Mouse (Mus musculus) heart, adult 11 months (tissue): Measurements from ENCODE around the gene Dnajc14.

Source experiments
- DNase-seq: peaks from one replicate; pipeline ENCODE4 v3.0.0; 2022

The Dnajc14 gene

DNA sequence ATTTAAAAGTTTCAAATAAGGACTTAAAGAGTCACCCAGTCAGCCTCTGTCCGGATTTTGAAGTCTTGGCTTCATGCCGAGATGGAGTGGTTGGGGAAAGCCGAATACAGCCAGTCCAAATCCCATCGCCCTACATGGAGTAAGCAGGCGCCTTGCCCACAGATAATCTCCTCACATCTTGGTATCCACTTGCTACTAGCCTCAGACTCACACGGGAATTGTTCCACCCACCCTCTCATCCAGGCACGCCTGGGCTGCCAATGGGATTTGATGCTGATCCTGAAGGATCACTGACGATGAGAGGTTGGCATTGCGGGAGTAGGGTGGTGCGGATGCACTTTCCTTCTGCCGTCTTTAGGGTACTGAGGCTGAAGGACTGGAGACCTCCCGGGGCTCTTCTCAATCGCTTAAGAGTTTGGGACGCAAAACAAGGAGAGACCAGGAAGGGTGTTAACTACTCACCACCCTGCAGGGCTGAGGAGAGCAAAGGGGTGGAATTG lies at the start of gene Dnajc14:
TSS of gene Dnajc14 (plus strand) at position 292 of the 500 bp plus-strand sequence.
- peak; percentile 98 for DNase-seq

DNA sequence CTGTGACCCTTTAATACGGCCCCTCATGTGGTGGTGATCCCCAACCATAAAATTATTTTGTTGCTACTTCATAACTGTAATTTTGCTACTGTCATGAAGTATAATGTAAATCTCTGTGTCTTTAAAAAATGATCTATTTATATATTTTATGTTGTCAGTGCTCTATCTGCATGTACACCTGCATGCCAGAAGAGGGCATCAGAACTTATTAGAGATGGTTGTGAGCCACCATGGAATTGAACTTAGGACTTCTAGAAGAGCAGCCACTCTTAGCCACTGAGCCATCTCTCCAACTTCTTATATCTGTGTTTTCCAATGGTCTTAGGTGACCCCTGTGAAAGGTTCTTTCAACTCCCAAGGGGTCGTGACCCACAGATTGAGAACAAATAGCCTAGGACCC lies 31.0 kb upstream of the Dnajc14 start:
- no peak for DNase-seq

DNA sequence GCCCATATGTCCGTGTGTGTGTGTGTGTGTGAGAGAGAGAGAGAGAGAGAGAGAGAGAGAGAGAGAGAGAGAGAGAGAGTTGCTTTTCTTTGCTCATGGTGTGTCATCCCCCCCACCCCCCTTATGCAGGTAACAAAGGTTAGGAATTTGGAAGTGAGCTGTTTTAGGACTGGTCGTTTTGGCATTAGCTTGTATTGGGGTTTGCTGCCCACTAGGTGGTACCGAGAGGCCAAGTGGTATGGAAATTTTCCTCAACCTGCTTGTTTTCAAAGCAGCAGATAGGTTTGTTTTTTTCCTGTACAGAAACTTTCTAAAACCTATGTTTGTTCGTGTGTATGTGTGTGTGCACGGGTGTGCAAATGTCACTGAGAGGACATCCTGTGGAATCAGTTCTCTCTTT lies 30.2 kb upstream of the Dnajc14 start:
- DNase-seq = no peak

DNA sequence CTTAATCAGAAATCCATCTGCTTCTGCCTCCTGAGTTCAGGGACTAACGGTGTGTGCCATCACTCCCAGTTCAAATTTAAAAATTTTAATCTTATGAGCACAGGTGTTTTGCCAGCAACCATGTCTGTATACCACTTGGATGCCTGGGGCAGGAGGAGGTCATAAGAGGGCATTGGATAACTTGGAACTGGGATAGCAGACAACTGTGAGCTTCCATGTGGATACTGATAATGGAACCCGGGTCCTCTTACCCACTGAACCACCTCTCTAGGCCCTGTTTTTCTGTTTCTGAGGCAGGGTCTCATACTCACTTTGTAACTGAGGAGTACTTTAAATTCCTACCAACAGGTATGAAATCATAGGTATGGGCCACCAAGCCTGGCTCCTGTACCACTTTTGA lies 25.4 kb upstream of the Dnajc14 start:
- peak; percentile 90 for DNase-seq

DNA sequence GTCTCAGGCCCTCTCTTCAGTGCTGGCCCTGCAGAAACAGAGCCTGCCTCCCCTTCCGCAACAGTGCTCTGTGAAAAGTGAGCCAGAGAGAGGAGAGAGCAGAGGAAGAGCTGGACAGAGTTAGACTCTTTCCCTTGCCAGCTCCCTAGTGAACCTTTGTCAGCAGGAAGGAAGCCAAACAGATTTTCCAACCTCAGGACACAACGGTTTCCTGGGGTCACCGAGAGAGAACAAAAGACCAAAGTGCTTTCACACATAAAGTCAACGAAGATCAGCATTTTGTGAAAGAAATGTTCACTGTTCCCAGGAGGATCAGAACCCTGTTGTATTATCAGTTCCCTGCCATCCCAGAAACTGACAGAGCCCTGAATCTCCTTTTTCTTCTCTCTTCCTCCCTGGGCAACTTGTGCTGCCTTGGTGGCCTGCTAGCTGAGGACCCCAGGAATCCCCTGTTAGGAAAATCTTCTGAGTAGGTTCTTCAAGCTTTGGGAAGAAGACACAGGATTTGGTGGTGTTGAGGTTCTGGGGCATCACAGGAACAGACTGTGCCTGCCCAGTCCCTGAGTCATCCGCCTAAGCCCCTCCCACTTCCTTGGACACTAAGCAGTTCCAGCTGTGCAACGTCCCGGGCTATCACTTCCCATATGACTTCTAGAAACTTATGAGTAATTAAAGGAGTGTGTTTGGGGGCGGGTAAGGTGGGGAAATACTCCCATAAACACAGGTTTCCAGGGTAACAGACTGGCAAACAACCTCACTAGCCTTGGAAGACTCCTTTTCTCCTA lies 24.7 kb upstream of the Dnajc14 start:
- DNase-seq = peak; percentile 99

DNA sequence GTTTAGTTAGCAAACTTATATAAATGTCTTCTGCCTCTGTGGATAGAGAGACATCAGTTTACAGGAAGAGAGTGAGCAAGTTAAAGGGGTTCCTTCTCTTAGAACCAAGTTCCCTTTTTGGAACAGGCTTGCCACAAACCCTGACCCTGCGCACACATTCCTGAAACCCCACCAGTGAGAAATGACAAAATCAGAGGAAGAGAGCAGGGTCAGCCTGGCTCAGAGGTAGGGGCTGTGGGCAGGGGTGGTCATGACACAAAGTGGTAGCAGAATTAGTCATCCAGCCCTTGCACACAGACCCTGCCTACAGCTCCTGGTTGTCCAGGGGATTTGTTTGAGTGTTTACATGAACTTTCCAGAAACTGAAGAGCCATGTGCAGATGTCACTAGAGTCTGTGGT lies 23.7 kb upstream of the Dnajc14 start:
- peak; percentile 90 for DNase-seq

DNA sequence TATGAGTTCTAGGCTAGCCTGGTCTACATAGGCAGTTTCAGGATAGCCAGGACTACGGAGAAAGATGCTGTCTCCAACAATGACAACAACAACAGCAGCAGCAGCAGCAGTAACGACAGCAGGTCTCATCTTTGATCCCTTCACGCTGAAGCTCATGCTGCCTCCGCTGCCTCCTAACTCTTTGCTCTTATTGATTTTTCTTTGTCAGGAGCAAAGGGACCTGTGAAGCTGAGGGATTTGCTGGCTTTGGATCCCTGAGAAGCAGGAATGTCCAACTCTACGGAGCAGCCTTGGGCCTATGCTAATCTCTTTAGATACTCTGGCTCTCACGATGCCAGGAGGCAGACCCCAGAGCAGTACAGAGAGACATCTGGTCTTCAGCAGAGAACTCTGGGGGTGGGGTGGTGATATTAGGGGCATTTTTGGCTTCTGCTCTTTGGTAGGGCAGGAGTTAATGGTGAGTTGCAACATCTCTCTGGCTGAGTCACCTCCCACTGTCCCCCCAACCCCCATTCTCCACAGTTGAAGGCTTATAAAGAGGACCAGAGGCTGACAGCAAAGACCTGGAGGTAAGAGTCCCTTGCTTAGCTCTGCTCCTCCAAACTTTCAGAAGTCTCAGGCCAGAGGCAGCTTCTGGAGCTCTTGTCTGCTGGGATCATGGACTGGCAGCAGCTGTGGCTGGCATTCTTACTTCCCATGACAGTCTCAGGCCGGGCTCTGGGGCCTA lies 13.3 kb upstream of the Dnajc14 start, which contains the start of gene Mmp19:
TSS of gene Mmp19 (plus strand) at position 513 of the 727 bp plus-strand sequence.
- DNase-seq = peak; percentile 92

DNA sequence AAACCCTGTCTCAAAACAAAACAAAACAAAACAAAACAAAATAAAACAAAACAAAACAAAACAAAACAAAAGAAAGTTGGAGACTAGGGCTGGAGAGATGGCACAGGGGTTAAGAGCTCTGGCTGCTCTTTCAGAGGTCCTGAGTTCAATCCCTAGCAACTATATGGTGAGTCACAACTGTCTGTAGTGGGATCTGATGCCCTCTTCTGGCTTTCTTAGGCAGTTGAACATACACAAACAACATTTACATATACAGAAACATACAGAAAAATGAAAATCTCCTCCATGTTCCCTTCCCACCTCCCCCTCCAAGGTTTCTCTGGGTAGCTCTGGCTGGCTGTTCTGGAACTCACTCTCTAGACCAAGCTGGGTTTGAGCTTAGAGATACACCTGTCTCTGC lies 11.8 kb upstream of the Dnajc14 start:
- DNase-seq = peak; percentile 61

DNA sequence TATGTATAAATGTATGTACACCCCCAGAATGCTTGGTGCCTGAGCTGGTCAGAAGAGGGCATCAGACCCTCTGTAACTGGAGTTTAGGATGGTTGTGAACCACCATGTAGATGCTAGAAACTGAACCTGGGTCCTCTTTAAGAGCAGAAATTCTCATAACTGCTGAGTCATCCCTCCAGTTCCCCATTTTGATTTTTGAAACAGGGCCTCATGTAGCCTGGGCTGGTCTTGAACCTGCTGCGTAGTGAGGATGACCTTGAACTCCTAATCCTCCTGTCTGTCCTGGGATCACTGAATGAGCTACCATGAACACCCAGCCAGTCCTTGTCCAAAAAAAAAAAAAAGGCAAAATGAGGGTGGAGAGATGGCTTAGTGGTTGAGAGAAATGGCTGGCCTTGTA lies 10.6 kb upstream of the Dnajc14 start:
- DNase-seq = peak; percentile 55

DNA sequence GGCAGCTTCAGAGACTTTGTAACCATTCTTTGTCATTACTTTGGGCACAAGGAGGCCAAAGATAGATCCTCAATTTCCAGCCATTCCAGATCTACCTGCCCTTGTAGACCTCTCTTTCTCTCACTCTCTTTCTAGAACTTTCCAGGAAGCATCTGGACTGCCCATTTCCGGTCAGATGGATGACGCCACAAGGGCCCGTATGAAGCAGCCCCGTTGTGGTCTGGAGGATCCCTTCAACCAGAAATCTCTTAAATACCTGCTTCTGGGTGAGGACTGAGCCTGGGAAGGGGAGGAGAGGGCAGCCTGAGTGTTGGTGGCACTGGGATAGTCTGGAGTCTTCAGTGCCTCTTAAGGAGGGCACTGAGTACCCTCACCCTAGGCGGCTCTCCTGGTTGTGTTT lies 9.5 kb upstream of the Dnajc14 start:
- peak; percentile 81 for DNase-seq

DNA sequence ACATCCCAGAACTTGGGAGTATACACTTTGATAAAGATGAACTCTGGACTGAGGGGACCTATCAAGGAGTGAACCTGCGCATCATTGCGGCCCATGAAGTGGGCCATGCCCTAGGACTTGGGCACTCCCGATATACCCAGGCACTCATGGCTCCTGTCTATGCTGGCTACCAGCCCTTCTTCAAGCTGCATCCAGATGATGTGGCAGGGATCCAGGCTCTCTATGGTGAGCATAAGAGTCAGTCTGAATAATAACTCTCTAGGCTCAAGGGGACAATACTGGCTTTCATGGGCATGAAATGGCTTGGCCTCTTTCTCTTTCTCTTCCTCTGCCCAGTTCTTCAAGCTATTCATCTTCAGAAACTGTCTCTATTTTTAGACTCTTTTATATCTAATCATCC lies 8.3 kb upstream of the Dnajc14 start:
- peak; percentile 87 for DNase-seq

DNA sequence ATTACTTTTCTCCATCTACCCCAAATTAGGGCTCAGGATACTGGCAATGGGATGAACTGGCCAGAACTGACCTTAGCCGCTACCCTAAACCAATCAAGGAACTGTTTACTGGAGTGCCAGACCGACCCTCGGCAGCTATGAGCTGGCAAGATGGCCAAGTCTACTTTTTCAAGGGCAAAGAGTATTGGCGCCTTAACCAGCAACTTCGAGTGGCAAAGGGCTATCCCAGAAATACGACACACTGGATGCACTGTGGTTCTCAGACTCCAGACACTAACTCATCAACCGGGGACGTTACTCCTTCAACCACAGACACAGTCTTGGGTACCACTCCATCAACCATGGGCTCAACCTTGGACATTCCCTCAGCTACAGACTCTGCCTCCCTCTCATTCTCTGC lies 5.2 kb upstream of the Dnajc14 start:
- peak; percentile 84 for DNase-seq

DNA sequence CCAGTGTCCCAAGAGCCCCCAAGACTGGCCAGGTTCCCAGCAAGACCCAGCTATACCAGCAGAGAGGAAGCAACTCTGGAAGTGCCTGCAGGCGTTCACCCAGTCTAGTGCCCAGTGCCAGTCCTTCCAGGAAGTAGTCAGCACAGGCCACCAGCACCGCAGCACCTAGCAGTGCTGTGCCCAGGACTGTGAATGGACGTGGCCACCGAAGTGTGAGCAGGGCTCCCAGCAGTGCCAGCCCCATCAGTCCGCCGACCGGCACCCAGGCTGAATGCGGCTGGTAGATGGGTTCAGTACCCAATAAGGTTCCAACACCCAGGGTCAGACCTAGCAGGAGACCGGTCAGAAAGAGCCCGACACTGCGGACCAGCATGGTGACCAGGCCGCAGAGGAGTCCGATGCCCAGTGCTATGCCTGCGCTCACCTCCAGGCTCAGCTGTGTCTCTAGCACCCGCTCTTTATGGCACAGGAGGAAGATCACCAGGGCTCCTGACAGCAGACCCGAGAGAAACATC lies 1.8 kb upstream of the Dnajc14 start:
- DNase-seq = peak; percentile 93

DNA sequence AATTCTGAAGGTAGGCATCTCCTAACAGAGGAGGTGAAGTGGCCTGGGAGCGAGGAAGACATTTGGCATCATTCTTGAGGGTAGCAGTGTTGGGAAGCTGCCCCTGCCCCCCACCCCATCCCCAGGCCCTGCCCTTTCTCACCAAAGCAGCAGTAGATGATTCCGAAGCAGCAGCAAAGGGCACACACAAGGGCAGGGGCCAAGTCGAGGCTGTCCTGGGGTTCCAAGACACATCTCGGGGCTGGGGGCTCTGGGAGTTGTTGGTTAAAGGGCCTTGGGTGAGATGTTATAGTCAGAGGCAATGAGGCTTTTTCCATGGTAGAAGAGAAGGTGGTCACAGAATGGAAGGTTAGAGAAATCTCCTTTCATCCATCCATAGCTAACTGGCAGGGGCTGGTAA lies 906 bp upstream of the Dnajc14 start:
- peak; percentile 89 for DNase-seq

DNA sequence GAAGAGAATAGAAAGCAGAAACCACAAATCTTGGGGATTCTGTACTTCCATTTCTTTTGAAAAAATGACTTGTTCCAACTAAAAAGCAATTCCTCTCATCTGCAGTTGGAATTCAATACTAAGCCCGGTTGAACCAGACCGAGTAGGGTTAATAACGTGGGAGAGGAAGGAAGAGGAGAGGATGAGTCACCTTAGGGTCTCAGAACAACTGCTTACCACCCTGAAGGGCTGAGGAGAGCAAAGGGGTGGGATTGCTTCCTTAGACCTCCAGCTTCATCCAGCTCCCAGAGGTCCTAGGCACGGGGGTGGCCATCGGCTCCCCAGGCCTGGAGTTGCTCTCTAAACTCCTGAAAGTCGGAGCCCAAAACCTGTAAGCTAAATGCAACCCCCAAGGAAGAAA lies 501 bp upstream of the Dnajc14 start:
- DNase-seq = no peak

DNA sequence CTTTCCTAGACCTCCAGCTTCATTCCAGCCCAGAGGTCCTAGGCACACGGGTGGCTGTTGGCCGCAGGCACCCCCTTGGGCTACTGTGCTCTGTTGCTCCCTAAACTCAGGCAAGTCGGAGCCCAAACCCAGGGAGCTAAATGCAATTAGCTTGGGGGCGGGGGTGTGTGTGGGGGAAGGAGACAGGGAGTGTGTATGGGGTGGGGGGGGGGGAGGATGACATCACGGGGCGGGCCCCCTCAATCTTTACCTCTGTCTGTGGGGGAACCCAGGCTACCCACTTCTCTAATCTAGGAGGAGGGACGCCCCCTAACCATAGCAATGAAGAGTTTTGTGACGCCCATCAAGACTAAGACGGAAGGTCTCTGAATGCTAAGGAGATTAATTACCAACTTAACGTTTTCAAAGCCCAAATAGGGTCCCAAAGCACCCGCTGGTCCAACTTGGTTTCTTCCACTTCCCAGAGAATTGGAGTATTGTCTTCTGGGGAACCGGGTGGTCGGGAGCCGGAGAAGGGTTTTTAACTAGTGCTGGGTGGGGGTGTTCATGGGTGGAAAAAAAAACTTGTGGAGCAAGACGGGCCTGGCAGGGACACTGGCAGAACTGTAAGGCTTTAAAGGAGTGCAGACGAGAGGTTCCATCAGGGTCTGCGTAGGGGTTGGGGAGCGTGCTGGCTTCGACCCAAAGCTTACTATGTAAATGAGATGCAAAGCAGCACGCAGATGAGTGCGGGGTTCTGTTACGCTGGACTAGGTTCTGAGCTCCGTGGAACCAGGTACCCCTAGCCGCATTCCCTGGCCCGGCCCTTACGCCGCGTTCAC lies 619 bp downstream of the Dnajc14 start, which contains the start of gene Tmem198b:
TSS of gene Tmem198b (minus strand) at position 100 of the 821 bp plus-strand sequence.
- peak; percentile 98 for DNase-seq

DNA sequence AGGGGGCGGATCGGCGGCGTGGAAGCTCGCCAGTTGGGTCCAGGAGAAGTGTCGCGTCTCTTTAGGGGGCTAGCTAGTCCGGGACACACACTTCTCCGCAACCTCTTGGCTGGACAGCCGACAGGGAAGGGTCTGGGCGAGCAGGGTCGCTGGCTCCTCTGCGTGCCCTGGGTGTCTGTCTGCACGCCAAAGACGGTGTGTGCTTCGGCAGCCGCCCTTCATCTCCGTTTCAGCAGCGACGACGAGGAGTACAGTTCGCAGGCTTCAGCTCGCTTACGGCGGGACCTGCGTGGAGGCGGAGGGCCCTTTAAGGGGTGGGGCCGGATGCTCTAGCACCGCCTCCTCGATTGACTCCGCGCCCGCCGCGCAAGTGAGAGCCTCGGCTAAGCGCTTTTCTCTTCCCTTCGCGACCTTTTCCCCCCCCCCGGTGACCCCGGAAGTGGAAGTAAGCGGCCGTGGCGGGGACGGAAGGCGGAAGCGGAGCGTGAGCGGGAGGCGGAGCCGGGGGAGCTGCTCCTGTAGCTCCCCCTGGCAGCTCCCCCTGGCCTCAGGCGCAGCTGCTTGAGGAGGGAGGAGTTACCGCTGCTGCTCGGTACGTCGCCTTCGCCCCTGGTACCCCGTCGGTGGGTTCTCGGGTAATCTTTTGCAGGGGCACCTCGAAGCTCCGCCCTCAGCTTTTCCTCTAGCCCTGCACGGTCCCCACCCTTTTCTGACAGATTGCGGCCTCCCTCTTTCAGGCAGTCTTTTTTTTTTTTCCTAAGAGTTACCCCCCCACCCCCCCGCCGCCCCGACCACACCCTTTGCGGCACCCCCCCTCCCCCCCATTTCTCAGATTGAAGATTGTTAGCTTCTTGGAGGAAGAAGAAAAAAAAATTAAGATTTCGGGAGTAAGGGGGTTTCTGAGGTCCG lies 1.5 kb downstream of the Dnajc14 start:
- DNase-seq = peak; percentile 99

DNA sequence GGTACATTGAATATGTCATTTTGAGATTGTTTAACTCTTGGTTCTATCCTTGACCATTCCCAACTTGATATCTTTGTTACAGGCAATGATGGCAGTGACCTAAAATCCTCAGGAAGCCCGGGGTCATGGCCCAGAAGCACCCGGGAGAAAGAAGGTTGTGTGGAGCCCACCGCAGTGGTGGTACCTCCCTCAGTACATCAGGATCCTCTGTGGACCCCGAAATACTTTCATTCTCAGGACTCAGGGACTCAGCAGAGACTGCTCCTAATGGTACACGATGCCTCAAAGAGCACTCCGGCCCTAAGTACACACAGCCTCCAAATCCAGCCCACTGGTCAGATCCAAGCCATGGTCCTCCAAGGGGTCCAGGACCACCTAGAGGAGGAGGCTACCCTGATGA lies 2.2 kb downstream of the Dnajc14 start:
- DNase-seq = peak; percentile 91

DNA sequence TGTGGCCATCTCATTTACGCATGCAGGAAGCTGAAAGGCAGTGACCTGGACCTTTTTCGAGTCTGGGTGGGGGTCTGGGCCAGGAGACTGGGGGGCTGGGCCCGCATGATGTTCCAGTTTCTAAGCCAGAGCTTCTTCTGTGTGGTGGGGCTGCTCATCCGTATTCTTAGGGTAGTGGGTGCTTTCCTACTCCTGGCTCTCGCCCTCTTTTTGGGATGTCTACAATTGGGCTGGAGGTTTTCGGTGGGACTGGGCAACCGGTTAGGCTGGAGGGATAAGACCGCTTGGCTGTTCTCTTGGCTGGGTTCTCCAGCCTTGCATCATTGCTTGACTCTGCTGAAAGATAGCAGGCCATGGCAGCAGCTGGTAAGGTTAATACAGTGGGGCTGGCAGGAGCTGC lies 3.2 kb downstream of the Dnajc14 start:
- peak; percentile 94 for DNase-seq

DNA sequence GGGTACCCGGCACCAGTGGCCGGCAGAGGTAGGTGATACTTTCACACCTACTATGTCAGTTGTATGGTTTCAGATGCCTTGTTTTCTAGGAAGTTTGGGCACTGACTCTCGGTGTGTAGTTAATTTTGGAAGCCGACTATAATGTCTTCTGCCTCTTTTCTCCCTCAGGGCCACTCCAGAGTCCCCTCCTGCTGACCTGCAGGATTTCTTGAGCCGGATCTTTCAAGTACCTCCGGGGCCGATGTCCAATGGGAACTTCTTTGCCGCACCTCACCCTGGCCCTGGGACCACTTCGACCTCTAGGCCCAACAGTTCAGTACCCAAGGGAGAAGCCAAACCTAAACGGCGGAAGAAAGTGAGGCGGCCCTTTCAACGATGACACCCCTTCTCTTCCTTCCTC lies 13.2 kb downstream of the Dnajc14 start, which contains the start of gene Sarnp:
TSS of gene Sarnp (plus strand) at position 301 of the 400 bp plus-strand sequence.
- peak; percentile 84 for DNase-seq

DNA sequence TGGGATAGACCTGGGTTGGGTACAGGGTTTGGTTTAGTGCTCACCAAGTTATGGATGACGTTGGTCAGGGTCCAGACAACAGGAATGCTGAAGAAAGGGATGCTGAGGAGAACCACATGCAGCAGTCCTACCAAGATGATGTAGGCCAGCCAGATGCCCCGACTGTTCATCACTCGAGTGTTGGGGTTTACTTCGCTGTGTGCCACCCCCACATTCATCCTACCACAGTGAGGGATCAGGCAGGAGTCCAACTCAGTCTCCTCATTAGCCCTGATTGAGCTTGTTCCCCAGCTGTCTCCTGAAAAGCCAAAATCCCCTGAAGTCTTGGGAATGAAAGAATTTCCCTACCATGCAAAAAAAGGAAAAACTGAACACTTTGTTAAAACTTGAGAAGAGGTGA lies 16.4 kb downstream of the Dnajc14 start:
- DNase-seq = peak; percentile 84
